Mouse (Mus musculus): Measurements from ENCODE around the gene Cd4.

The Cd4 gene

GRCm38 (mm10) chr6:124883351-124883750 is 4.7 kb downstream of the Cd4 start:
- no peak for DNase-seq

- DNase-seq: no peak
Observed at GRCm38 (mm10) chr6:124881821-124882220, 6.2 kb downstream of the Cd4 start.

GRCm38 (mm10) chr6:124879390-124879789 is 8.6 kb downstream of the Cd4 start:
- DNase-seq: no peak

GRCm38 (mm10) chr6:124874348-124874747 is 13.7 kb downstream of the Cd4 start:
- DNase-seq: no peak

- no peak for DNase-seq
Observed at GRCm38 (mm10) chr6:124866560-124866959, 21.5 kb downstream of the Cd4 start.

GRCm38 (mm10) chr6:124865766-124866362 is 22.2 kb downstream of the Cd4 start:
- DNase-seq: peak; percentile 29

GRCm38 (mm10) chr6:124863658-124864298 is 24.2 kb downstream of the Cd4 start, which contains the start of gene Gpr162:
Gene Gpr162, minus strand, starts transcription at chr6:124863983.
- DNase-seq: peak; percentile 68

GRCm38 (mm10) chr6:124863125-124863657 is 24.8 kb downstream of the Cd4 start:
- no peak for DNase-seq

GRCm38 (mm10) chr6:124862406-124863124 is 25.5 kb downstream of the Cd4 start:
- no peak for DNase-seq

- DNase-seq: no peak
Observed at GRCm38 (mm10) chr6:124861802-124862201, 26.2 kb downstream of the Cd4 start.

- no peak for DNase-seq
Observed at GRCm38 (mm10) chr6:124861266-124861665, 26.8 kb downstream of the Cd4 start.

GRCm38 (mm10) chr6:124860511-124860910 is 27.5 kb downstream of the Cd4 start:
- DNase-seq: no peak

- peak; percentile 87 for DNase-seq
Observed at GRCm38 (mm10) chr6:124859725-124860124, 28.3 kb downstream of the Cd4 start.

- no peak for DNase-seq
Observed at GRCm38 (mm10) chr6:124858561-124859318, 29.3 kb downstream of the Cd4 start.

GRCm38 (mm10) chr6:124857840-124858530 is 30.0 kb downstream of the Cd4 start:
- DNase-seq: no peak

GRCm38 (mm10) chr6:124856916-124857839 is 30.8 kb downstream of the Cd4 start, which contains the start of gene P3h3:
Gene P3h3, minus strand, starts transcription at chr6:124857752.
- peak; percentile 82 for DNase-seq

- DNase-seq: no peak
Observed at GRCm38 (mm10) chr6:124856321-124856720, 31.7 kb downstream of the Cd4 start.

- DNase-seq: no peak
Observed at GRCm38 (mm10) chr6:124854647-124855046, 33.4 kb downstream of the Cd4 start.

- DNase-seq: no peak
Observed at GRCm38 (mm10) chr6:124850535-124850934, 37.5 kb downstream of the Cd4 start.

GRCm38 (mm10) chr6:124847305-124847704 is 40.7 kb downstream of the Cd4 start:
- peak; percentile 92 for DNase-seq

Data from kidney, postnatal 14 days (tissue).